Mouse (Mus musculus) splenic B cell, adult 2 months (primary cell): ENCODE measurements at regions not wholly inside any gene's neighbourhood (a gene's known extent, or its start where the extent isn't known, plus 50 kb on each side); places are given as distances from the start of the nearest gene placed in this dataset.

Source experiments
- DNase-seq: peaks from one replicate; pipeline ENCODE4 v3.0.0-alpha.2; 2011; ENCODE audit warnings: low read depth, low spot score
- H3K27me3 ChIP-seq: 2 replicates; pipeline ENCODE4 v1.6.1; 2012; ENCODE audit warnings: mild to moderate bottlenecking, low read length, moderate library complexity, mixed read lengths; ENCODE audit not compliant: control insufficient read depth, poor library complexity, insufficient read depth, severe bottlenecking
- H3K36me3 ChIP-seq: 2 replicates; pipeline ENCODE4 v1.6.1; 2012; ENCODE audit warnings: mild to moderate bottlenecking, low read length, moderate library complexity, mixed read lengths; ENCODE audit not compliant: control insufficient read depth, poor library complexity, insufficient read depth, severe bottlenecking

GRCm38 (mm10) chr2:72781369-72782275, 198.6 kb downstream of the Sp3 start:
- DNase-seq, result no peak
- Histone ChIP-seq H3K36me3 (no peaks in the 10 kb centered on the region), H3K27me3 (no peaks in the 10 kb centered on the region)

- no peaks in the 10 kb centered on the region for H3K36me3 ChIP-seq
- DNase-seq, result no peak
Measured at GRCm38 (mm10) chr2:72782355-72782754, 197.9 kb downstream of the Sp3 start.

DNA sequence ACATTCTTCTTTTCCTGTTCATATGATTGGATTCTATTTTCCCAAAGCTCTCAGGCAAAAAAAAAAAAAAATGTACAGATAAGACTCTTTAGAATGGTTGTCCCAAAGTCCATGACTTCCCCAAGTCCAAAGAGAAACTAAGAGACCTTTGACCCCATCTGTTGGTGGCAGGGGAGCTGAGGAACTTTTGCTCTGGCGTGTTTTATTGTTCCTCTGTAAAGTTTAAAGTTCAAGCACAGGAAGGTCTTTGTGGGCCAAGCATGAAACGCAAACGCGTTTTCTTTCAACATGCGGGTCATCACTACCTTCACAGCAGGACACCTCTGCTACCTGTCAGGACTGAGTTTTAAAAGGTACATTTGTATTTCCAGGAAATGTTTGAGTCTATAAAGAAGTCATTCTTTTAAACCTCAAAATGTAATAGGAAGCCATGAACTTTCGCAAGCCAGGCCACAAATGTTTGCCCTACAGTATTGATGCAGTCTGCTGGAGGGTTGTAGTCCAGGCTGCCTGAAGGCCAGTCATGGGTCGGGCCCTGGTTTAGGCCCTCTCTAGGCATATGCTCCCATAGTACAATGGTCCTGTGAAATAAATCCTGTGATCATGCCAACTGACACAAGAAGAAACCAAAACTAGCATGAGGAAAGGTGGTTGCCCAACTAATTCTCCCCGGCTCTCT, 194.7 kb downstream of the Sp3 start:
- Histone ChIP-seq H3K27me3 (no peaks in the 10 kb centered on the region), H3K36me3 (no peaks in the 10 kb centered on the region)
- no peak for DNase-seq

More at GRCm38 (mm10) chr2:72782355-72782754, 197.9 kb downstream of the Sp3 start:
- no peaks in the 10 kb centered on the region for H3K27me3 ChIP-seq

DNA sequence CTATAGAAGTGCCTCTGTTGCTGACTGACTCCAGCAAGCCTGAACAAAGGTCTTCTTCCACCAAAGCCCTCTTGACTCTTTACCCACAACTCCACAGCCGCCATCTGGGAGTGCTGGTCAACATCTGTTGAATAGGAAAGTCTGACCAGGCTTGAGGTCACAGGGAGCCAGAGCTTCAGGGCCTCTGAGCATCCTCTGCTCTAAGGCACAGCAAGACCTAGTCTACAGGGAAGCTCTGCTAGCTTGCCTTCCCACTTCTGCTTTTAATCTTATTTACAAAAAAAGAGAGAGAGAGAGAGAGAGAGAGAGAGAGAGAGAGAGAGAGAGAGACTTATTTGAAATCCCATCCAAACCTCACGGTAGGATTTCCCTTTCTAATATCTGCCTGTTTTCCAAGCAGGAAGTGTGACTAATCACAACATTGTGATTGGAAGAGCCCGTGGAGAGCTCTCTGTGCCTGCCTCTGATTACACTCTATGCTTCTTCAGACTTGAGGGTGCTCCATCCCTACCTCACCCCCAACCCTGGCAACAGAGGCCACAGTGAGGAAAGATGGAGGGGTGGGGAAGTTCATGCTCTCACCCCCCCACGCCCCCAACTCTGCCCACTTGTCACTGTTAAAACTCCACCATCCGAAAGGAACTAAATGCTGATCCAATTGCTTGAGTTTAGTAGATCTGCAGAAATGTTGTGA, 194.1 kb downstream of the Sp3 start:
- H3K36me3 ChIP-seq, result no peaks in the 10 kb centered on the region
- no peaks in the 10 kb centered on the region for H3K27me3 ChIP-seq
- DNase-seq, result peak; percentile 6

DNA sequence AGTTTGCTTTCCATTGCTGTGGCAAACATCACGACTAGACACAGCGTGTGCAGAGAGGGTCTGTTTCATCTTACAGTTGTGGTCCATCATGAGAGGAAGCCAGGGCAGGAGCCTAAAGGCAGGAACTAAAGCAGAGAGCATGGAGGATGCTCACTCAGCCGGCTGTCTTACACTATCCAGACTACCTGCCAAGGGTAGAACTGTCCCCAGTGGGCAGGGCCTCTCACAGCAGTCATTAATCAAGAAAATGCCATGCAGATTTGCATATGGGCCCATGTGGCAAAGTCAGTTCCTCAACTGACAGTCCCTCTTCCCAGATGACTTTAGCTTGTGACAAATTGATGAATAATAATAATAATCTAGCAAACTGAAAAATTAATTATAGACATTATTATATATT, 192.6 kb downstream of the Sp3 start:
- no peaks in the 10 kb centered on the region for H3K36me3 ChIP-seq
- no peaks in the 10 kb centered on the region for H3K27me3 ChIP-seq
- DNase-seq, result no peak

DNA sequence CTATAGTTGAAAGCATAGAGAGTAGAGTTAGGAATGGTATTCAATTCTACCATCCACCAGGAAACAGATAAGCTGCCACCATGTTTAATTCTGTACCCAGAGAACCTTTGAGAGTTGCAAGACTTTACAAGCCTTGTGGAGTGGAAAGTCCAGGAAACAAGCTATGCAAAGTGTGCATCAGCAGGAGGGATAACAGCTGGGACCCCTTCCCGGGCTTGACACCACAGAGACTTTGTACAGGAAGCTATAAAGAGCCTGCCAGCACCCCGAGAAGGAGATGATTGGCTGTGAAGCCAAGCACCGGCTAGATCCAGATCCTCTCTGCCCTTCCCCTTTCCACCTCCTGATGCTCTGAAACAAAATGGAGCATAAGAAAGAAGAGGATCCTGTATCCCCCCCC, 188.8 kb downstream of the Sp3 start:
- no peak for DNase-seq
- no peaks in the 10 kb centered on the region for H3K27me3 ChIP-seq
- H3K36me3 ChIP-seq, result no peaks in the 10 kb centered on the region

- DNase-seq, result no peak
- no peaks in the 10 kb centered on the region for H3K36me3 ChIP-seq
- H3K27me3 ChIP-seq, result no peaks in the 10 kb centered on the region
Measured at GRCm38 (mm10) chr2:72793424-72793823, 186.8 kb downstream of the Sp3 start.

GRCm38 (mm10) chr2:72794501-72794900, 185.7 kb downstream of the Sp3 start:
- DNase-seq, result no peak

DNA sequence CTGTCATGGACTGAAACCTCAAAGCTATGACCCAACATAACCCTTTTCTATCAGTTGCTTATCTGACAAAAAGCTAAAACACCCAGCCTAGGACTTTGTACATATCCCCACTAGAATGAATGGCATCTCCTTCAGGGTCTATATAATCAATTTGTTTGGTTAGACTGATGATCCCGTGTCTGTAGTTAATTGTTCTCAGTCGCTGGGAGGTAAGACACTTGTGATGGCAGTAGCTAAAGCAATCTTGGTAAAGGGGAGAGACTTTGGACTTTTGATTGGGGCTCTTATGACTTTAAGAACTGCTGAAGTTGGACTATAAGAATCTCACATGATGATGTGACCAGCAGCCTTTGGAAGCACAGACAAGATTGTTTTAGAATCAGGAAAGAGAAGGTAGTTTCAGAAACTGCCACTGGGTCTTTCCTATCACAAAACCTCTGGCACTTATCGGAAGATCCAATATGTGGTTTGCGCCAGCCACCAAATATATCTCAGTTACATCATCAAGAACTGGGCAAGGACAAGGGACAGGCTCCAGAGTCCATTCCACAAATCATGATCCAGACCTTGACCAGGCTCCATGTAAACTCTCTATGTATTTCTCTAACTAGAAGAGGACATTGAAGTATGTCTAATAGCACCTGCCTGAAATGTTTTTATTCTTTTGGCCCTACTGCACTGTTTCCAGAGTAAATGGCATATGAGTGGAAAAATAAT, 183.1 kb downstream of the Sp3 start:
- H3K27me3 ChIP-seq, result no peaks in the 10 kb centered on the region
- no peaks in the 10 kb centered on the region for H3K36me3 ChIP-seq
- no peak for DNase-seq

More at GRCm38 (mm10) chr2:72794501-72794900, 185.7 kb downstream of the Sp3 start:
- Histone ChIP-seq H3K36me3 (no peaks in the 10 kb centered on the region), H3K27me3 (no peaks in the 10 kb centered on the region)

GRCm38 (mm10) chr2:72800696-72801095, 179.6 kb downstream of the Sp3 start:
- DNase-seq, result no peak
- Histone ChIP-seq H3K27me3 (no peaks in the 10 kb centered on the region), H3K36me3 (no peaks in the 10 kb centered on the region)

DNA sequence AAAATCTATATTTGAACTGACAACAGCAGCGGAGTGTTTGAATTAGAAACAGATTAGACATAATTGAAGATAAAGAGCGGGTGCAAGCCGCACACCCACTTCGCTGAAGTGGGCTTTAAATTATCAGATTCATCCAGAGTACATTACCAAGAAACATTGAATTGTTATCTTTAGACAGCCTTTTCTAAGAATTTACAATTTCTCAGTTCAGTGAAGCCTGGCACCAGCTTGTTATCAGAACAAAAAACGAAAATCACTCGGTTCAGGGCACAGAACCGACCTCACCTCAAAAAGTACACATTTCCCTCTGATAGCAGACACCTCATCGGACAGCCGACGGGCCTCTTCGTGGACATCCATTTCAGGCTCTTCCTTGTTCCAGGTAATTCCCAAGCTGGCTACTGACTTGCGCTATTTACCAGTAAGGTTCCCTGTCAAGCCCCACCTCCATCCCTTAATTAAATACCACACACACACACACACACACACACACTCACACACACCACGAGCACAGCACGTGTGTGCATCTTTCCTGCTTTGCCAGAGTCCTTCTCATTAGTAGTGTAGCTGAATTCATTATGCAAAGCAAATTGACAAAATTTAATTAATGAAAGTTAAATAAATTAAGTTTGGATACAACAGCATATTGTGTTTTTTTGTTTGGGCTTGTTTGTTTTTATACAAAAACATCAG, 166.8 kb downstream of the Sp3 start:
- DNase-seq, result no peak
- no peaks in the 10 kb centered on the region for H3K27me3 ChIP-seq
- no peaks in the 10 kb centered on the region for H3K36me3 ChIP-seq

DNA sequence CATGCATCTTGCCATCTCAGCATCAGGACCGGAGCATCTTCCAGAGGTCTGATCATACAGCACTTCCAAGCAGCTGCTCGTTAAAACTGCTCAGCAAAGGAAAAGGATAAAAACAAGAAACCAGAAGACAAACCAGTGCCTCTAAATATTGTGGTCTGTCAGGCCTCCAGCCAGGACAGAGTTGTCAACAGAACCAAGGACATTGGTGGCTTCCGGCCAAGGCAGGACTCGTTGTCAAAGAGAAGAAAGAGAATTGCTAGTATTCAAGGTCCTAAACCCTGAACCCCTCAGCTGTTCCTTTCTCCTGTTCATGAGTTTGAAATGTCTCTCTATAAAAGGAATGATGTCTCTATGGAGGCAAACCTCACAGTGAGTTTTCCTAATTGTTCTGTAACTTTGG, 155.0 kb downstream of the Sp3 start:
- H3K36me3 ChIP-seq, result no peaks in the 10 kb centered on the region
- H3K27me3 ChIP-seq, result no peaks in the 10 kb centered on the region
- DNase-seq, result no peak

GRCm38 (mm10) chr2:72829139-72829538, 151.1 kb downstream of the Sp3 start:
- no peaks in the 10 kb centered on the region for H3K27me3 ChIP-seq
- no peak for DNase-seq
- H3K36me3 ChIP-seq, result no peaks in the 10 kb centered on the region

- DNase-seq, result no peak
Measured at GRCm38 (mm10) chr2:72832770-72833169, 147.5 kb downstream of the Sp3 start.

More at GRCm38 (mm10) chr2:72832770-72833169, 147.5 kb downstream of the Sp3 start:
- Histone ChIP-seq H3K27me3 (no peaks in the 10 kb centered on the region), H3K36me3 (no peaks in the 10 kb centered on the region)
